14 mouse cellular contexts compared by ENCODE assay signal in the genomic region with DNA sequence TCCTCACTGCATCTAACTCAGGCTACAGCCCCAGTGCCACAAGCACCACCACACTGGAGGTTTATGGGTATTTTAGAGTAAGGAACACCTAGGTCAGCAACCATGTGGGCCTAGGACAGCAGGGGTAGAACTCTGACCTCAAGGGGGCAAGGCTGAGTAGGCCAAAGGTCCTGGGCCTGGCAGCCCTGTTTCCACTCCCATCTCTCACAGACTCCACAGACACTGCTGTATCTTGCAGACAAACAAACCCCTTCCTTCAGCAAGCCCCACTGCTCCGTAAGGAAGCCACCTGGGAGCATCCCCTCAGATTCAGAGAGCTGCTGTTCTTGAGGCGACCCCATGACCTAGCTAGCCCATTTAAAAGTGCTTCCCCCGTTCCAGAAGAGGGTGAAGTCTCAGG.
"Had no signal": no experiment of that assay in that cellular context is flagged by ENCODE, and none has a peak within 500 bp of the region (broad histone marks: within the 10 kb centered on the region; RNA-seq: fewer than 3 reads in every experiment).

No protein-coding gene starts in this region.

- H3K4me3 ChIP-seq: intestine, embryonic 15.5 days; layer of hippocampus, adult 2 months; midbrain, embryonic 13.5 days had no signal

- ATAC-seq: intestine, embryonic 15.5 days; lung, postnatal 0 days; midbrain, embryonic 13.5 days had no signal

- H3K9me3 ChIP-seq: intestine, embryonic 15.5 days; midbrain, embryonic 13.5 days had no signal

- H3K27me3 ChIP-seq: intestine, embryonic 15.5 days; midbrain, embryonic 13.5 days had no signal

- H3K27ac ChIP-seq: intestine, embryonic 15.5 days; kidney, postnatal 0 days; layer of hippocampus, adult 2 months; macrophage; midbrain, embryonic 13.5 days; stomach, postnatal 0 days had no signal

- H3K36me3 ChIP-seq: intestine, embryonic 15.5 days; midbrain, embryonic 13.5 days had no signal

- H3K4me2 ChIP-seq: intestine, embryonic 15.5 days; lung, embryonic 14.5 days; midbrain, embryonic 13.5 days had no signal

- H3K9ac ChIP-seq: intestine, embryonic 15.5 days; lung, embryonic 14.5 days; midbrain, embryonic 13.5 days had no signal

- DNase-seq: kidney, adult 11 months; kidney, postnatal 25 days; layer of hippocampus, adult 9-11 months; lung, embryonic 14.5 days; right cerebral cortex, adult 18-20 months; right cerebral cortex, postnatal 14 days; right cerebral cortex, postnatal 4 days had no signal
